ENCODE assay signal across 9 mouse cellular contexts in genomic region chr1:85933631-85934465, GRCm38 (mm10). TPM values are rescaled to one million over a fixed set of nuclear protein-coding genes. Genes with fewer than 3 reads are reported as not detected.
DNase-seq lines count a peak whose midpoint lies in the region; ATAC-seq and TF ChIP-seq lines count a peak whose summit lies in the region.
"Had no signal": no experiment of that assay in that cellular context is flagged by ENCODE, and none has a peak within 500 bp of the region (broad histone marks: within the 10 kb centered on the region; RNA-seq: fewer than 3 reads in every experiment).

No protein-coding gene starts in this region.

- H3K27me3 ChIP-seq in lung, postnatal 0 days (replicated peaks; ENCODE audit: insufficient read depth, low read length) = no peaks in the 10 kb centered on the region
- no peaks in the 10 kb centered on the region for H3K27me3 ChIP-seq in liver, embryonic 15.5 days
- no peaks in the 10 kb centered on the region for H3K27me3 ChIP-seq in stomach, postnatal 0 days (ENCODE audit: control insufficient read depth, insufficient read depth, low read length)

- TF ChIP-seq EP300 in lung, postnatal 0 days (IDR thresholded peaks at IDR 0.05) = no peak
- no peak for TF ChIP-seq EP300 in stomach, postnatal 0 days (optimal IDR thresholded peaks at IDR 0.05)

- DNase-seq in lung, postnatal 0 days (ENCODE audit: low spot score) = peak; percentile 38
- DNase-seq in lung, postnatal 4 days = no peak
- DNase-seq in forelimb bud, embryonic 11.5 days (ENCODE audit: low read depth, low spot score) = peak; percentile 42
- DNase-seq in stomach, postnatal 0 days (ENCODE audit: low spot score) = no peak
- DNase-seq in right cerebral cortex, adult 2 months (ENCODE audit: low spot score in 2 of 2) = no peak
- DNase-seq in T-cell, adult 2 months (ENCODE audit: low spot score) = no peak
- no peak for DNase-seq in spleen, postnatal 10 days (ENCODE audit: low spot score in 2 of 2)
- DNase-seq: heart, adult 18-20 months had no signal

- no peaks in the 10 kb centered on the region for H3K9me3 ChIP-seq in lung, postnatal 0 days (ENCODE audit: low read length)
- H3K9me3 ChIP-seq in liver, embryonic 15.5 days (replicated peaks) = no peaks in the 10 kb centered on the region
- no peaks in the 10 kb centered on the region for H3K9me3 ChIP-seq in stomach, postnatal 0 days (ENCODE audit: control insufficient read depth, low read length)

- no peaks in the 10 kb centered on the region for H3K36me3 ChIP-seq in lung, postnatal 0 days (ENCODE audit: insufficient read depth, low read length)
- H3K36me3 ChIP-seq in liver, embryonic 15.5 days (replicated peaks) = no peaks in the 10 kb centered on the region
- H3K36me3 ChIP-seq in stomach, postnatal 0 days (ENCODE audit: control insufficient read depth, insufficient read depth, low read length) = no peaks in the 10 kb centered on the region

- 12% methylated on average over 11 of the region's 11 CpGs for WGBS in lung, postnatal 0 days
- 10% methylated on average over 11 of the region's 11 CpGs for WGBS in liver, embryonic 15.5 days (ENCODE audit: insufficient replicate concordance)
- 19% methylated on average over 11 of the region's 11 CpGs for WGBS in stomach, postnatal 0 days

- peak overlapping the region; percentile 6; the same call in 1 of the 2 replicates for H3K4me2 ChIP-seq in lung, postnatal 0 days (replicated peaks; ENCODE audit: low read depth, low read length)
- 0 out of 2 replicates have a peak overlapping the region, but pooled peaks have one; percentile 7 for H3K4me2 ChIP-seq in liver, embryonic 15.5 days
- H3K4me2 ChIP-seq in stomach, postnatal 0 days (replicated peaks; ENCODE audit: low read depth) = peak overlapping the region; percentile 20

- H3K27ac ChIP-seq in lung, postnatal 0 days (ENCODE audit: low read length) = no peak overlapping the region
- peak overlapping the region; percentile 68 for H3K27ac ChIP-seq in liver, embryonic 15.5 days (replicated peaks)
- H3K27ac ChIP-seq in stomach, postnatal 0 days (replicated peaks) = no peak overlapping the region; the same call in 1 of the 2 replicates

- TF ChIP-seq CTCF in lung, postnatal 0 days (IDR thresholded peaks at IDR 0.05) = no peak
- no peak for TF ChIP-seq CTCF in stomach, postnatal 0 days (IDR thresholded peaks at IDR 0.05; ENCODE audit: low read depth)

- no peaks in the 10 kb centered on the region for H3K4me1 ChIP-seq in lung, postnatal 0 days (ENCODE audit: insufficient read depth, low read depth, low read length)
- peaks cover 9% of the 10 kb centered on the region for H3K4me1 ChIP-seq in liver, embryonic 15.5 days (replicated peaks)
- peaks cover 5% of the 10 kb centered on the region; the same call in 1 of the 2 replicates for H3K4me1 ChIP-seq in stomach, postnatal 0 days (replicated peaks; ENCODE audit: control insufficient read depth, insufficient read depth)

- no peak overlapping the region for H3K4me3 ChIP-seq in lung, postnatal 0 days (ENCODE audit: low read depth, low read length)
- H3K4me3 ChIP-seq in liver, embryonic 15.5 days (replicated peaks) = no peak overlapping the region
- H3K4me3 ChIP-seq in stomach, postnatal 0 days (ENCODE audit: low read depth, low read length) = no peak overlapping the region

- H3K9ac ChIP-seq in lung, postnatal 0 days (replicated peaks; ENCODE audit: low read depth) = no peak overlapping the region
- no peak overlapping the region for H3K9ac ChIP-seq in liver, embryonic 15.5 days
- H3K9ac ChIP-seq in stomach, postnatal 0 days (ENCODE audit: low read length) = no peak overlapping the region

- ATAC-seq in lung, postnatal 0 days = peak; percentile 79
- peak; percentile 21; the same call in 1 of the 2 replicates for ATAC-seq in liver, embryonic 15.5 days (ENCODE audit: insufficient read depth)
- peak; percentile 4; the same call in 1 of the 2 replicates for ATAC-seq in stomach, postnatal 0 days (ENCODE audit: low FRiP score, low TSS enrichment)

RNA-seq across cellular contexts. Expression of gene 4933407L21Rik, which starts 5.6 kb away (rescaled TPM):
- 0.11 and 0.30 TPM in 2 replicates for polyA plus RNA-seq in lung, postnatal 0 days (2015; fragmentation: Nextera tagmentation; extraction: Ambion mirVana)
- polyA plus RNA-seq in liver, embryonic 15.5 days (2015; fragmentation: Nextera tagmentation; extraction: Ambion mirVana) = not detected in 2 replicates
- polyA plus RNA-seq in stomach, postnatal 0 days (2015; fragmentation: Nextera tagmentation; extraction: Ambion mirVana) = 0.16 and 0.18 TPM in 2 replicates

RNA-seq across cellular contexts. Expression of gene Gpr55, which starts 27.0 kb away (rescaled TPM):
- polyA plus RNA-seq in lung, postnatal 0 days (2015; fragmentation: Nextera tagmentation; extraction: Ambion mirVana) = 0.14 and 0.26 TPM in 2 replicates
- polyA plus RNA-seq in liver, embryonic 15.5 days (2015; fragmentation: Nextera tagmentation; extraction: Ambion mirVana) = 0.02 and 0.09 TPM in 2 replicates
- polyA plus RNA-seq in stomach, postnatal 0 days (2015; fragmentation: Nextera tagmentation; extraction: Ambion mirVana) = 0.08 and 0.16 TPM in 2 replicates

RNA-seq across cellular contexts. Expression of gene Itm2c, which starts 39.8 kb away (rescaled TPM):
- polyA plus RNA-seq in lung, postnatal 0 days (2015; fragmentation: Nextera tagmentation; extraction: Ambion mirVana) = 221 and 244 TPM in 2 replicates
- 48.9 and 59.6 TPM in 2 replicates for polyA plus RNA-seq in liver, embryonic 15.5 days (2015; fragmentation: Nextera tagmentation; extraction: Ambion mirVana)
- polyA plus RNA-seq in stomach, postnatal 0 days (2015; fragmentation: Nextera tagmentation; extraction: Ambion mirVana) = 134 and 147 TPM in 2 replicates

Comparison
In these comparisons a context has a peak if more than half of its experiments do, and no peak if none do; other contexts are left out.
1. DNase-seq: peak in lung, postnatal 0 days (single experiment) and forelimb bud, embryonic 11.5 days (single experiment); none in lung, postnatal 4 days (0 of 2), stomach, postnatal 0 days (single experiment), right cerebral cortex, adult 2 months (0 of 2), T-cell, adult 2 months (single experiment) and spleen, postnatal 10 days (0 of 2).
2. ATAC-seq: peak in every context shown above with its lines; median percentile 79 in lung, postnatal 0 days; 21 in liver, embryonic 15.5 days; 4 in stomach, postnatal 0 days.
3. Peak in every context shown above with its lines, with median percentiles within 50 percentile points of each other: H3K4me2 ChIP-seq.